Mouse (Mus musculus): ENCODE results near the gene Wnt10b. TPM values are rescaled to one million over a fixed set of nuclear protein-coding genes. Genes with fewer than 3 reads are reported as not detected.
"Not testable (repeated sequence)": the region's sequence is repeated elsewhere in the genome, so short reads cannot be mapped to it uniquely, and the experiment has no call there.

Gene Wnt10b
- polyA plus RNA-seq, 1 experiment from 2014 or later, result not detected

DNA sequence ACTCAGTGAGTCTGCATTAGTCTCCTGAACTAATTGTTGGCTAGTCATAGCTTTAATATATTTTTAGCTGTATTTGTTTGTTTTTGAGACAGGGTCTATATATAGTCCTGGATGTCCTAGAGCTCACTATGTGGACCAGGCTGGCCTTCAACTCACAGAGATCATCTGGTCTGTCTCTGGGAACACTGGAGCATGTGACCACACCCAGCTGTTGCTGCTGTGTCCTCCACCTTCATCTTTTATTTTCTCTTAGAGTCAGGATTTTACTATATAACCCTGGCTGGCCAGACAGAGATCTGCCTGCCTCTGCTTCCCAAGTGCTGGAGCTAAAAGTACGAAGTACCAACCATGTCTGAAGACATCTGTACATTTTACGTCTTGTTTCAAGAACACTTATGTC lies 28.9 kb downstream of the Wnt10b start:
- Histone ChIP-seq H3K36me3 (ENCODE audit: control insufficient read depth, insufficient read depth, low read length) (0 out of 2 replicates have a peak, but pooled peaks cover 4% of the 10 kb centered on the region), H3K9ac (ENCODE audit: low read depth, low read length) (no peak overlapping the region), H3K27ac (ENCODE audit: low read depth, low read length) (no peak overlapping the region), H3K4me2 (no peak overlapping the region), H3K9me3 (replicated peaks; ENCODE audit: control insufficient read depth, low read length) (no peaks in the 10 kb centered on the region), H3K4me1 (ENCODE audit: control insufficient read depth, insufficient read depth, low read length) (0 out of 2 replicates have a peak, but pooled peaks cover 7% of the 10 kb centered on the region), H3K27me3 (ENCODE audit: control insufficient read depth, insufficient read depth, low read length) (no peaks in the 10 kb centered on the region), H3K4me3 (ENCODE audit: low read depth, low read length) (no peak overlapping the region)
- ATAC-seq (replicated peaks; ENCODE audit: insufficient number of reproducible peaks, low FRiP score, low TSS enrichment), result no peak
- 86% methylated on average over 2 of the region's 2 CpGs for WGBS (ENCODE audit: insufficient replicate concordance)

DNA sequence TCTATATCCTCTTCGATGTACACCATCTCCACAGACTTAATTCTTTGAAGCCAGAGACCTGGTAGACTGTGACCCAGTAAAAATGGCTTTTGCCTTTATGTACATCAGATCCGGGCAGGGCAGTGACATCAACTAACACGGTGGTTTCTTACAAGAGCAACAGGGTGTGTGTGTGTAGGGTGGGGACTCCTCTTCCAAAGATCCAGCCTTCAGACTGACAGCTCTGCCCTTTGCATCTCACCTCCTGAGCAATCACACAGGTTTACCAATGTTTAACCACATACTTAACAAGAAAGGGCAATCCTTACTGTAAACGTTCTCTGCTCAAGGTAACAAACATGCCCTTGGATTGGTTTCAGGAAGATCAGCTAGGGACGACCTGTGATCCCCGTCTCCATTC lies 30.7 kb downstream of the Wnt10b start:
- no peak overlapping the region for H3K9ac ChIP-seq (ENCODE audit: low read depth, low read length)
- no peaks in the 10 kb centered on the region for H3K9me3 ChIP-seq (replicated peaks; ENCODE audit: control insufficient read depth, low read length)
- H3K4me3 ChIP-seq (ENCODE audit: low read depth, low read length), result no peak overlapping the region
- H3K27ac ChIP-seq (ENCODE audit: low read depth, low read length), result no peak overlapping the region
- H3K27me3 ChIP-seq (ENCODE audit: control insufficient read depth, insufficient read depth, low read length), result no peaks in the 10 kb centered on the region
- H3K4me1 ChIP-seq (ENCODE audit: control insufficient read depth, insufficient read depth, low read length), result 0 out of 2 replicates have a peak, but pooled peaks cover 7% of the 10 kb centered on the region
- no peak overlapping the region for H3K4me2 ChIP-seq
- ATAC-seq (replicated peaks; ENCODE audit: insufficient number of reproducible peaks, low FRiP score, low TSS enrichment), result no peak
- 80% methylated on average over 6 of the region's 6 CpGs for WGBS (ENCODE audit: insufficient replicate concordance)
- 0 out of 2 replicates have a peak, but pooled peaks cover 6% of the 10 kb centered on the region for H3K36me3 ChIP-seq (ENCODE audit: control insufficient read depth, insufficient read depth, low read length)

DNA sequence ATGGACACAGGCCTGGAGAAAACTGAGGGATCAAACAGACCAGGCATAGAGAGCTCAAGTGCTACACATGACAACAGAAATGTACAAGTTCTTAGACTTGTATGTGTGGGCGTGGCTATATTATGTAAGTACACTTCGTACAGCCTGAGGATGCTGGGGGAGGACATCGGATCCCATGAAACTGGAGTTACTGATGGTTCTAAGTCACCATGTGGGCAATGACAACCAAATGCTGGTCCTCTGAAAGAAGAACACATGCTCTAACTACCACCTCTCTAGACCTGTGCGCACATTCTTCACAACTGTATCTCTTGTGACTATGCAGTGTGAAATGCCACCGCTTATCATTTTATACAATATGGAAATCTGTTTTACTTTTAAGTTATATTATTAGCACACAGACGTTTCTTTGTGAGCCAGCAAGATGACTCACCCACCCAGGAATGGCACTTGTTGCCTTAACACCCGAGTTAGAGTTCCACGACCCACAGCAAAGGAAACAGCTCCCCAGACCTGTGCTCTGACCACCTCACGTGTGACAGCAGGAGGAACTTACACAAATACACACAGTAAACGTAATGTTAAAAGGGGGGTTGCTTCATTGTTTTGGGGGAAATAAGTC lies 31.5 kb downstream of the Wnt10b start:
- no peak overlapping the region for H3K9ac ChIP-seq (ENCODE audit: low read depth, low read length)
- ATAC-seq (replicated peaks; ENCODE audit: insufficient number of reproducible peaks, low FRiP score, low TSS enrichment), result no peak
- 70% methylated on average over 10 of the region's 10 CpGs for whole genome bisulfite sequencing (ENCODE audit: insufficient replicate concordance)
- 0 out of 2 replicates have a peak, but pooled peaks cover 6% of the 10 kb centered on the region for H3K36me3 ChIP-seq (ENCODE audit: control insufficient read depth, insufficient read depth, low read length)
- H3K4me1 ChIP-seq (ENCODE audit: control insufficient read depth, insufficient read depth, low read length), result 0 out of 2 replicates have a peak, but pooled peaks cover 7% of the 10 kb centered on the region
- H3K27ac ChIP-seq (ENCODE audit: low read depth, low read length), result no peak overlapping the region
- no peak overlapping the region for H3K4me3 ChIP-seq (ENCODE audit: low read depth, low read length)
- H3K9me3 ChIP-seq (replicated peaks; ENCODE audit: control insufficient read depth, low read length), result no peaks in the 10 kb centered on the region
- no peaks in the 10 kb centered on the region for H3K27me3 ChIP-seq (ENCODE audit: control insufficient read depth, insufficient read depth, low read length)
- no peak overlapping the region for H3K4me2 ChIP-seq

DNA sequence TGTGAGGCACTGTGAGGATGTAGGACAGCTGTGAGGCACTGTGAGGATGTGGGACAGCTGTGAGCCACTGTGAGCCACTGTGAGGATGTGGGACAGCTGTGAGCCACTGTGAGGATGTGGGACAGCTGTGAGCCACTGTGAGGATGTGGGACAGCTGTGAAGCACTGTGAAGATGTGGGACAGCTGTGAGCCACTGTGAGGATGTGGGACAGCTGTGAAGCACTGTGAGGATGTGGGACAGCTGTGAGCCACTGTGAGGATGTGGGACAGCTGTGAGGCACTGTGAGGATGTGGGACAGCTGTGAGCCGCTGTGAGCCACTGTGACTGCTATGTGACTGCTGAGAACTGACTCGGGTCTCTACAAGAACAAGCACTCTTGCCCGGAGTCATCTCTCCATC lies 34.1 kb downstream of the Wnt10b start:
- not testable (repeated sequence) for H3K4me1 ChIP-seq (ENCODE audit: control insufficient read depth, insufficient read depth, low read length); H3K9me3 ChIP-seq (replicated peaks; ENCODE audit: control insufficient read depth, low read length); H3K4me3 ChIP-seq (ENCODE audit: low read depth, low read length); H3K27ac ChIP-seq (ENCODE audit: low read depth, low read length); H3K4me2 ChIP-seq; ATAC-seq (replicated peaks; ENCODE audit: insufficient number of reproducible peaks, low FRiP score, low TSS enrichment); H3K27me3 ChIP-seq (ENCODE audit: control insufficient read depth, insufficient read depth, low read length); H3K9ac ChIP-seq (ENCODE audit: low read depth, low read length)
- H3K36me3 ChIP-seq (ENCODE audit: control insufficient read depth, insufficient read depth, low read length), result peaks cover 16% of the 10 kb centered on the region
- WGBS (ENCODE audit: insufficient replicate concordance), result 84% methylated on average over 3 of the region's 3 CpGs

DNA sequence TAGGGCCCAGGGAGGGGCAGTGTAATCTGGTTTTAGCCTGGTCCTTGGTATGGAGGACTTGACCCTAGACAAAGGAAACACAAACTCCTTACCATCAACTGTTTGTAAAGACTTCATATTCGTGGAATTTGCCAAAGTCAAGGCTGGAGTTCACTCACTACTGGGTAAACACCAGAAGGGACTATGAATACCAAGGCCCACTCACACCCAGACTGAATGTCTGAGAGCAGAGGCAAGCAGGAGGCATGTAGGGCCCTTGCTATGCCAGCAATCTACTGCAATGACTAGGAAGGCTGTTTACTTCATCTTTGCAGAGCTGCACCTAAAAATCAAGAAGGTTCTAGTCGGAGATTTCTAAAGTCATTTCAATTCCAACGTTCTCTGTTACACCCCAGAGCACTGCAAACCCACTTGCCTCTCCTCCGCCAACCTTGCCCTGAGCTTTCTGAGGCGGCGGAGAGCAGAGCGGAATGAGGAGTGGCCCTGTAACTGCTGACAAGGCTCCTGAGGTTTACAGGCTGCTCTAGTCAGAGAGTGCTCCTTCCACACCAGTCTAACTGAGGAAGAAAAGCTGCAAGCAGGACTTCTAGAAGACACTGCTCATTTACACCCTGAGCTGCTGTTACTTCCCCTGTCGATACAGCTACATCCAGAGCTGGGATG lies 35.1 kb downstream of the Wnt10b start:
- no peak for ATAC-seq (replicated peaks; ENCODE audit: insufficient number of reproducible peaks, low FRiP score, low TSS enrichment)

DNA sequence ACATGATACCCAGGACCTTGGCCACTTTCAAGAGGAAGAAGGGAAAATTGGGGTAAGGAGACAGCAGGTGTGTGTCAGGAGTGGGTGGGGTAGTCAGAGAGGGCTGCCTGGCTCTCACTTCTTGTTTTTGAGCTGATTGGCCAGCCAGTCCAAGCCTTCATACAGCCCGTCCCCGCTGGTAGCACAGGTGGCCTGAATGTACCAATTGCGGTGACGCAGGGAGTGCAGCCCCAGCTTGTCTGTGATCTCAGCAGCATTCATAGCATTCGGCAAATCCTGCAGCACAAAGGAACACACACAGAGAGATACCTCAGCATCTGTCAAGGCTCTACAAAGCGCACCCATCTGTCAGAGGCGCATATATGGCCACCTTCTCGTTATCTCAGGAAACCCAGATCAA lies 37.7 kb downstream of the Wnt10b start:
- Histone ChIP-seq H3K9me3 (replicated peaks; ENCODE audit: control insufficient read depth, low read length) (no peaks in the 10 kb centered on the region), H3K27me3 (ENCODE audit: control insufficient read depth, insufficient read depth, low read length) (no peaks in the 10 kb centered on the region), H3K4me2 (no peak overlapping the region), H3K4me3 (ENCODE audit: low read depth, low read length) (no peak overlapping the region), H3K9ac (ENCODE audit: low read depth, low read length) (no peak overlapping the region), H3K27ac (ENCODE audit: low read depth, low read length) (no peak overlapping the region), H3K36me3 (ENCODE audit: control insufficient read depth, insufficient read depth, low read length) (peaks cover 23% of the 10 kb centered on the region), H3K4me1 (ENCODE audit: control insufficient read depth, insufficient read depth, low read length) (0 out of 2 replicates have a peak, but pooled peaks cover 4% of the 10 kb centered on the region)
- no peak for ATAC-seq (replicated peaks; ENCODE audit: insufficient number of reproducible peaks, low FRiP score, low TSS enrichment)
- 85% methylated on average over 8 of the region's 8 CpGs for WGBS (ENCODE audit: insufficient replicate concordance)

More for the DNA sequence above, 35.1 kb downstream of the Wnt10b start:
- no peak overlapping the region for H3K9ac ChIP-seq (ENCODE audit: low read depth, low read length)
- no peaks in the 10 kb centered on the region for H3K9me3 ChIP-seq (replicated peaks; ENCODE audit: control insufficient read depth, low read length)
- peaks cover 19% of the 10 kb centered on the region for H3K36me3 ChIP-seq (ENCODE audit: control insufficient read depth, insufficient read depth, low read length)
- H3K27ac ChIP-seq (ENCODE audit: low read depth, low read length), result no peak overlapping the region
- H3K4me3 ChIP-seq (ENCODE audit: low read depth, low read length), result no peak overlapping the region
- WGBS (ENCODE audit: insufficient replicate concordance), result 86% methylated on average over 8 of the region's 8 CpGs
- H3K4me1 ChIP-seq (ENCODE audit: control insufficient read depth, insufficient read depth, low read length), result 0 out of 2 replicates have a peak, but pooled peaks cover 7% of the 10 kb centered on the region
- H3K4me2 ChIP-seq, result no peak overlapping the region
- H3K27me3 ChIP-seq (ENCODE audit: control insufficient read depth, insufficient read depth, low read length), result no peaks in the 10 kb centered on the region

DNA sequence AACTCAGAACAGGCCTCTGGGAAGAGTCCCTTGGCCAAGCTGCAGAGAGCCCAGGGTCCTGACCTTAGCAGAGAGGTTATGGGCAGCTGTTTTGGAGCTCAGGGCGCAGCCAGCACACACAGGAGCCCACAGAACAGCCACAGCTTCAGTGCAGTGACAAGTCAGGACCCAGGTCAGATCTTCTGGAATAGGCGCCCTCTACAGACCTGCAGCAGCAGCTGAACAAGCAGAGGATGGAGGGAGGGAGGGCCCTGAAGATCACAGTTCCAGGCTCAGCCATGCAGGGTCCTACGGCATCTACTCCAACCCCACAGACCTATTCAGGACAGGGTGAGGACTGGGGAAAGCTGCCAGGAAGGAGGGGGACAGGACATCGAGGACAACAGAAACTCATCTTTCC lies 39.2 kb downstream of the Wnt10b start:
- H3K27me3 ChIP-seq (ENCODE audit: control insufficient read depth, insufficient read depth, low read length), result no peaks in the 10 kb centered on the region
- ATAC-seq (replicated peaks; ENCODE audit: insufficient number of reproducible peaks, low FRiP score, low TSS enrichment), result no peak
- no peaks in the 10 kb centered on the region for H3K9me3 ChIP-seq (replicated peaks; ENCODE audit: control insufficient read depth, low read length)
- peaks cover 23% of the 10 kb centered on the region for H3K36me3 ChIP-seq (ENCODE audit: control insufficient read depth, insufficient read depth, low read length)
- no peak overlapping the region for H3K9ac ChIP-seq (ENCODE audit: low read depth, low read length)
- H3K4me2 ChIP-seq, result no peak overlapping the region
- 63% methylated on average over 4 of the region's 4 CpGs for WGBS (ENCODE audit: insufficient replicate concordance)
- H3K4me3 ChIP-seq (ENCODE audit: low read depth, low read length), result no peak overlapping the region
- H3K4me1 ChIP-seq (ENCODE audit: control insufficient read depth, insufficient read depth, low read length), result peaks cover 4% of the 10 kb centered on the region
- H3K27ac ChIP-seq (ENCODE audit: low read depth, low read length), result no peak overlapping the region

DNA sequence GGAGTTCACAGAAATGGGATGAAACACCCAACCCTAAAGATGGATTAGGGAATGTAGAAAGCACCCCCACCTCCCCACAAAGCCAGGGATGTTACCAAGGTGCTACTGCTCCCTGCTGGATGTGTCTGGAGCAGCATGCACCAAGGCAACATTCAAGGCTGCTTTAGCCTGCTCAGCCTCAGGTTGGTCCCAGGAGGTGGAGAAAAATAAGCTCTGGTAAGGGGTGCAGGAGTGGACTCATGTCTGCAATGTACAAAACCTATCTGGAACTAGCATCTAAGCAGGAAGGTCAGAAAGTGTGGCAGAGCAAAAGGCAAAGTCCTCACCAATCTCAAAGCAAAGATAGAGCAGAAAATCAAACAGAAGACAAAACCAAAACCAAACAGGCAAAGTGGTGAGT lies 40.1 kb downstream of the Wnt10b start:
- no peak overlapping the region for H3K9ac ChIP-seq (ENCODE audit: low read depth, low read length)
- peaks cover 21% of the 10 kb centered on the region for H3K36me3 ChIP-seq (ENCODE audit: control insufficient read depth, insufficient read depth, low read length)
- peaks cover 10% of the 10 kb centered on the region for H3K4me1 ChIP-seq (ENCODE audit: control insufficient read depth, insufficient read depth, low read length)
- H3K27me3 ChIP-seq (ENCODE audit: control insufficient read depth, insufficient read depth, low read length), result no peaks in the 10 kb centered on the region
- no peak overlapping the region for H3K4me2 ChIP-seq
- H3K9me3 ChIP-seq (replicated peaks; ENCODE audit: control insufficient read depth, low read length), result no peaks in the 10 kb centered on the region
- ATAC-seq (replicated peaks; ENCODE audit: insufficient number of reproducible peaks, low FRiP score, low TSS enrichment), result no peak
- no peak overlapping the region for H3K4me3 ChIP-seq (ENCODE audit: low read depth, low read length)
- H3K27ac ChIP-seq (ENCODE audit: low read depth, low read length), result no peak overlapping the region

DNA sequence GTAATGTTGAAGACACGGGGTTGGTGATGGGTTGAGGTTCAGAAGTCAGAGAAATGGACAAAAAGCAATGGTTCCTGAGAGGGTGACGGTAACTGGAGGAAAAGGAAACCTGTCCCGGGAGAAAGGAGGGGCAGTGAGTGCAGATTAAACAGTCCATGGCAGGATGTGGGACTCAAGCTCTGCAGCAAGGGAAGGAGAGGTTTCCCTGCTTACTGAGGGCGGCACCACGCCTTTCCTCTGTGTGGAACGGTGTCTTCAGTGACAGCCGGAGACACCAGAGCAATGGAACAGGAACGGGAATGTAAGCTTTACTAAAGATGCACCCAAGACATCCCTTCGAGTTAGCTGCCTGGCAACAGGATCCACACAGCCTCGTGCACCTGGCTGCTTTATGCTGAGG lies 41.4 kb downstream of the Wnt10b start:
- Histone ChIP-seq H3K9ac (ENCODE audit: low read depth, low read length) (no peak overlapping the region), H3K36me3 (ENCODE audit: control insufficient read depth, insufficient read depth, low read length) (peaks cover 21% of the 10 kb centered on the region), H3K27me3 (ENCODE audit: control insufficient read depth, insufficient read depth, low read length) (no peaks in the 10 kb centered on the region), H3K9me3 (replicated peaks; ENCODE audit: control insufficient read depth, low read length) (no peaks in the 10 kb centered on the region), H3K4me2 (no peak overlapping the region), H3K4me1 (ENCODE audit: control insufficient read depth, insufficient read depth, low read length) (peaks cover 10% of the 10 kb centered on the region), H3K27ac (ENCODE audit: low read depth, low read length) (no peak overlapping the region), H3K4me3 (ENCODE audit: low read depth, low read length) (no peak overlapping the region)
- no peak for ATAC-seq (replicated peaks; ENCODE audit: insufficient number of reproducible peaks, low FRiP score, low TSS enrichment)
- WGBS (ENCODE audit: insufficient replicate concordance), result 81% methylated on average over 10 of the region's 10 CpGs

All from heart, embryonic 11.5 days (tissue).